Mouse (Mus musculus): ENCODE measurements around the gene Ntrk3. TPM values are rescaled to one million over a fixed set of nuclear protein-coding genes. Genes with fewer than 3 reads are reported as not detected.

Ntrk3 gene
- total RNA-seq, 2 experiments from 2014 or later = 1.6 to 1.9 TPM

DNA sequence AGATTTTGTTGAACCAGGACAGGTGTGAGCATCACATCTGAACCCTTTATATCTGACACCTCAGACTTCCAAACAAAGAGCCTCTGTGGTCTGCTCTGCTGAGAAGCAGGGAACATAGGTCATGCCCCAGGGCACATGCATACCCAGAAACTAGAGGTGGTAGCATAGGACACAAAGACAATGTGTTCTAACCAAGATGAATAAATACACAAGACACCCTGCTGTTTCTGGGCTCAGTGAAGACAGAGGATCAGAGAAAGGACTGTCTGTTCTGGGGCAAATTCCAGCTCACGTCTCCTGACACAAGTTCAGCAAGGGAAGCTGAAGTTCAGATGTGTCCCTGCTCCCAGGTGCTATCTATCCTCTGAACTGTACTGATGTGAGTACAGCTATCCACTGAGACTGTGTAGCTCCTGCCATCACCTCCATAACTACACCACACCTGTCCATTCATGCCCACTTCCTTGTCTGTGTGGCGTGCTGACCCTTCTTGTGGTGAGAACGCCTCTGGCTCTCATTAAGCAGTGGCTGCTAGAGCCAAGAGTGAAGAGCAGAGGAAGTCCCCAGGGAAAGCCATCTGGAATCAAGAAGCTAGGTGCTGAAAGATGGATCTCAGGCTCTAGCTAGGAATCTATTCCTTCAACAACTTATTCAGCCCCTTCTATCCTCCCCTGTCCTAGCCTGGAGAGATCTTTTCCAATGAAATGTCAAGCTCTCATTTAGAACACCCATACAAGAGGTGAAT, 468.1 kb downstream of the Ntrk3 start:
- no peak for DNase-seq (ENCODE audit: low spot score)
- intact Hi-C loops (cut with DNase I) = no loop called here

- intact Hi-C loops (cut with DNase I) = no loop called here
- DNase-seq (ENCODE audit: low spot score) = no peak
Measured at GRCm38 (mm10) chr7:78267461-78268007, 470.3 kb downstream of the Ntrk3 start.

DNA sequence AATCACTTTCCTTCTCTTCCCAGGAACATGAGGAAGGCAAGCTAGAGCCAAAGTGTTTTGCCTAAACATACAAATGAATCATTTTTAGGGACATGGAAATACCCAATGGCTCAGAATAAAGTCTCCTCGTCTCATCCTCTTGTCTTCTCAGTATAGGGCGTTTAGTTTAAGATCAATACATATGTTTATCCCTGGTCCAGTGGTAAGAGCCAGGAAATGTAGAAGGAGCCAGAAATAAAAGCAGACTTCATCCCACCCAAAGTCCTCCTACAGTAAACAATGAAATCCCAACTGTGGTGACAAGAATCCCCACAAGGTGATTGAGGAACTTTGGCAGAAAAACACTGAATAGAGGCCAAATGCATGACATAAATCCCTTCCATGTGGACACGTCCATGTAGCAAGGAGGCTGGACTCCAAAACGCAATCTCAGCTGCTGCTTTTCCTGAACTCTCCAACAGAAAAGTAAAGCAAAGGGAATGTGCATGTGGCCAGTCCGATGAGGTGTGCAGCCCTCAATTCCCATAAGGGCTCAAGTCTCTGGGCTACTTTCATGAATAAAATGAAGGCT, 473.3 kb downstream of the Ntrk3 start:
- no peak for DNase-seq (ENCODE audit: low spot score)
- intact Hi-C loops (cut with DNase I) = no loop called here

DNA sequence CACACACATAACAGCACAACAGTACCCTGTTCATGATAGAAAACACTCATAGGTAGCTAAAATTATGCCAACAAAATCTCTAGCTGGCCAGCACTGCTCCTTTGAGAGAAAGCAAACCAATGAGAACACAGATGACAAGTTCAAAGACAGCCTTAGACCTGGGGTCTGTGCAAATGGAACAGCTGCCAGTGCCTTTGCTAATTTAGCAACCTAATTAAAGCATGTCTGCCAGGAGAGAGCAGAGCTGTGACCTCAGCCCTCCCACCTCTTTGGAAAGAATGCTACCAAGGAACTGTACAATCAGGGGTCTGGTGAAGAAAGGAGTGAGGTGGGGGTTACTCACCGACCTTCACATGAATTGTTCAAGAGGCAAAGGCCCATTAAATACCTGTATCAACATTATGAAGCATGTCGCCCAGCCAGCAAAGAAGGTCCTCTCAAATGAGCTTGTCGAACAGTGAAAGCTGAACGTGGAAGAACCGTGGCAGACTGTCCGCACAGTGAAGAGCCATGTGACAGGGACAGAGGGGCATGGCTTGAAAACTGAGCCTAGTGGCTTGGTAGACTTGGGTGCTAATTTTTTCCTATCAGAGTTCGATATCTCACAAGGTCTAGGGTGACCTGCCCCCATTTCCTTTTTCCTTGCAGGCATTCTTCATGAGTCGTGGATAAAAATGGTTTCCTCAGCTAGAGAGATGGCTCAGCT, 476.2 kb downstream of the Ntrk3 start:
- intact Hi-C loops (cut with DNase I) = no loop called here
- no peak for DNase-seq (ENCODE audit: low spot score)

GRCm38 (mm10) chr7:78258151-78258550, 479.7 kb downstream of the Ntrk3 start:
- intact Hi-C loops (cut with DNase I) = no loop called here
- no peak for DNase-seq (ENCODE audit: low spot score)

DNA sequence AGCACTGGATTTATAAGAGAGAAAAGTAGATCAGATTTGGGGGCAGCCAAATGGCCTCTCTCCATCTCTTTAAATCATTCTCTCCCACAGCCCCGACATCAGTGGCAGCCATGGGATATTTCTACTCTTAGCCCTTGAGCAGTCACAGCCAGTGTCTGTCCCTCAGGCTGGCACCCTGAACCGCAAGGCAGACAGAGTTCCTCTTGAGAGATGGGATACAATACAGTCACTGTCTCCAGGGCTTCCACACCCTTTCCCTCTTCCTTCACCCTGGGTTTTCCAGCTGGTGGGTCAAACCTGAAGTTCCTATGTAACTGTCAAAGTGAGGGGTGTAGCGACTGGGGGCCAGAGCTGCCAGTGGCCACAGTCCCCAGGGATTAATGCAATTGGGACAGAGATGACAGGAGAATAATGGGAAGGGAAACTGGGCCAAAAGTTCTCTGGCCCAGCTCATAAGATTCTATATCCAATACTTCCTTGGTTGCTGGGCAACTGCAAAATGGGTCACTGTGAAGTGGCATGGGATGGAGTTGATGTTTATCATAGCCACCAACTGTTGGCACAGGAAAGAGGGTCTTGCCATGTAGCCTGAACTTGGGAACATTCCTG, 483.9 kb downstream of the Ntrk3 start:
- intact Hi-C loops (cut with DNase I) = no loop called here
- DNase-seq (ENCODE audit: low spot score) = no peak

- intact Hi-C loops (cut with DNase I) = no loop called here
- DNase-seq (ENCODE audit: low spot score) = no peak
Measured at GRCm38 (mm10) chr7:78248119-78248642, 489.6 kb downstream of the Ntrk3 start.

DNA sequence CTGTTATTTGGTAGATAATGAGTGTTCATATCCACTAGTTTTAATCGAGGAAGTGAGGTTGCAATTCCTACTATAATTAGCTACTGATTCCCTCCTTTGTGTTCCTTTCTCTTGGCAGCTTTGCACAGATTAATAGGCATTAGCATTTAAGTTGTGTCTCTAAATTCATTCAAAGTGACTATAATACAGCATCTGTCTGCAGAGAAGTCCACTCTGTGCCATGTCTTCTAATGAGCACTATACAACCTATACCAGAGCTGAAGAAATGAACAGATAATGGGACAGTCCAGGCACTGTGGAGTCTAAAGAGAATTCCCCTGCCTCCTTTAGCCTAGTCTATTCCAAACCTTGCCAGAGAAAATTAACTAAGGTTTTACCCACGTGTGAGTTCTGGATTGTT, 498.8 kb downstream of the Ntrk3 start:
- intact Hi-C loops (cut with DNase I) = no loop called here
- no peak for DNase-seq (ENCODE audit: low spot score)

GRCm38 (mm10) chr7:78221668-78222067, 516.1 kb downstream of the Ntrk3 start:
- DNase-seq (ENCODE audit: low spot score) = no peak
- intact Hi-C loops (cut with DNase I) = no loop called here

GRCm38 (mm10) chr7:78220949-78221348, 516.9 kb downstream of the Ntrk3 start:
- intact Hi-C loops (cut with DNase I) = no loop called here
- no peak for DNase-seq (ENCODE audit: low spot score)

DNA sequence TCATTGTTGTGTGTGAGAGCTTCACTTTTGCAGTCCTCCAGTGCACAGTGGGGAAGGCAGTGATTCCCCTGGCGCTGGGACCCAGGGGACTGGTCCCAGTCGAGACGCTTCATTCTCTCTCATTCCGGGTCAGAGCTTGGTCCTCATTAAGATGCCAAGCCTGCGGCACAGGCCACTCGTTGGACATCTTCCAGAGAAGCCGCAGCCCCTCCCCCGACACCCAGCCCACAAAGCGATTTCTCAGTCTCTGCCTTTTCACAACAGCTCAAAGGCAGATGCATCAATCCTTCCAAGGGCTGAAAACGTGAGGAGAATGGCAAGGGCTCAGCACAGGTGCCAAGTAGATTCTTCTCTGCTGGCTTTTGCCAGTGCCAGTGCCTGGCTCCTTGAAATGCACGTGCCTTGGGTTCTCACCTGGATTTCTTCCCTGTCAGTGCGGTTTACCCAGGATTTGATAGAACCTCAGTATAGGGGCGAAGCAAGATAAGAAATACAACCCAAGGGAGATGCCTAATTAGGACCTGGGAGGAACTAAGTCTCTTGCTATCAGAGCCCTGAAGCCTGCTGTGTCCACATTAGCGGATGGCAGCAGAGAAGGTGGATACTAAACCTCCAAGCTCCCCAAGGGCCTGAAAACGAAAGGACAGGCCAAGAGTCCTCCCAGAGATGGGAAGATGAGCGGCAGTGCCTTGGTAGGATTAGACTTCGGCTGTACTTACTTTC, 546.7 kb downstream of the Ntrk3 start:
- intact Hi-C loops (cut with DNase I) = no loop called here

GRCm38 (mm10) chr7:78185578-78185977, 552.2 kb downstream of the Ntrk3 start:
- intact Hi-C loops (cut with DNase I) = no loop called here
- no peak for DNase-seq (ENCODE audit: low spot score)

More for the DNA sequence above, 546.7 kb downstream of the Ntrk3 start:
- DNase-seq (ENCODE audit: low spot score) = no peak

GRCm38 (mm10) chr7:78183396-78183795, 554.4 kb downstream of the Ntrk3 start:
- no peak for DNase-seq (ENCODE audit: low spot score)
- intact Hi-C loops (cut with DNase I) = no loop called here

DNA sequence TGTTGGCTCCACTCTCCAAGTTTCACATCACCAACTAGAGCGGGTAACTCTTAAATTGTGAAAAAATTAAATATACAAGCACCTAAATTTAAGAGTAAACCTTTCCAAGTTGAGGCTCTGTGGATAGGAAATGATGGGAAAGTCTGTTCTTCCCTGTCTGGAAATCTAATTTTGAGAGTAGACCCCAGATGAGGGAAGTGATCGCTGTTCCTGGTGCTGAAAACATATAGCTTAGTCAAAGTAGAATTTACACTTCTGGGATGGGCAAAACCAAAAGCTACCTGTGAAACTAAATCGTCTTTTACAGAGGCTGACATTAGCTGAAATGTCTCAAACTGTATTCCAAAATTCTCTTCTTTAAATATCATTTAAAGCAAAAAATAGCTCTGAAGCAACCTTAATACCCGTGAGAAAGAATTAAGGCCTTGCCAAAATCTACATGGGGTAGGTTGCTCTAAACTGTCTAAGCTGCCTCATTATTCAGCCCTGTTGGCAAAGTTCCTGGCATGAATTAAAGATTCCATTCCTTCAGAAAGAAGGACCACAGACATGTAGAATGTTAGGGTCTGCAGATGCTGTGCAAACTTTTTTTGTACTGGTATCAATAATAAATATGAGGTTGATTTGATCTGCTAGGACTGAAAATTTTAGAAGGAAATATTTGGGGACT, 557.7 kb downstream of the Ntrk3 start:
- DNase-seq (ENCODE audit: low spot score) = no peak
- intact Hi-C loops (cut with DNase I) = no loop called here

- DNase-seq (ENCODE audit: low spot score) = no peak
- intact Hi-C loops (cut with DNase I) = no loop called here
Measured at GRCm38 (mm10) chr7:78172267-78172955, 565.4 kb downstream of the Ntrk3 start.

DNA sequence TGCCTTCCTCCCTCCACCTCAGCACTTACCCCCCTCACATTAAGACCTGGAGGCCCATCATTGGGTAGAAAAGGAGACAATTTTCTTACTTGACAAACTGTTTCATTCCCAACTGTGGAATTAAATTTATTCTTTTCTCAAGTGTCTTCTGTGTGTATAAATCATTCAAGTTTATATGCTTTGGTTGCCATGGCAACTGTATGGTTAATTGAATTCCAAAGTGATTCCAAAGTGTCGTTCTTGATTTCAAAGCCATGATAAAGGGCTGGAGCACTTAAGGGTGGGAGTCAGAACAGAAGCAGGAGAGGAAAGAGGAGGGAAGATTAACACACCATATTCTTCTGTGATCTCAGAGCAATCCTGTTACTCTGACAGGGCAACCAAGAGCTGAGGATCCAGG, 572.3 kb downstream of the Ntrk3 start:
- no peak for DNase-seq (ENCODE audit: low spot score)

GRCm38 (mm10) chr7:78157946-78158345, 579.9 kb downstream of the Ntrk3 start:
- intact Hi-C loops (cut with DNase I) = no loop called here
- DNase-seq (ENCODE audit: low spot score) = no peak

More for the DNA sequence above, 572.3 kb downstream of the Ntrk3 start:
- intact Hi-C loops (cut with DNase I) = no loop called here

DNA sequence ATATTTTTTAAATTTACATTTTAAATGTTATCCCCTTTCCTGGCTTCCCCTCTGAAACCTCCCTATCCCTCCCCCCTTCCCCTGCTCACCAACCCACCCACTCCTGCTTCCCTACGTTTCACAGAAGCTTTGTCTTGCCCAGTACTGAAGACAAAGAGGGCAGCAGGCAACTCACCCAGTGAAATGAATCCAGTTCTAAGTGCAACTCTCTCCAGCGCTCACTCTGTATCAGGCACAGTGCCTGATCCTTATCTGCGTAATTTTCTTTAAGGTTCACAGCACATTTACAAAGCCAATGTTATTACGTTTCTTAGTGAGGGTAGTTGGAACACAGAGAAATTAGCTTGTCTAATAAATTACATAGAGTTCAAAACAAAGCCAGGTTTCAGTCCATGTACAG, 592.6 kb downstream of the Ntrk3 start:
- intact Hi-C loops (cut with DNase I) = no loop called here
- DNase-seq (ENCODE audit: low spot score) = no peak

DNA sequence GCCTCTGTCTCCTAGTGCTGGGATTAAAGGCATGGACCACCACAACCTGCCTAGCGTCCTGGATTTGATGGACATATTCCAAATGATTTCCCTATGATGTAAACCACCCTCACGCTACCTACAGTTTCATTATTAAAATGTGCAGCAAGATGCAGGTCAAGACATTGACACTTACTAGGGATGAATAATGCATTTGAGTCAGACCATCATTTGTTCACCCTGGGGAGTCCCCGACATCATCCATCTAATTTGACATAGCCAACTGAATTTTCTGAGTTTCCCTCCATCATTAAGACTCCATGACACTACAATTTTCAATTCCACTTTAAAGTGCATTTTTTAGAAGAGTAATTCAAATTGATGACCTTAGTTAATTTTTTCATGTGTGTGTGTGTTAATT, 593.0 kb downstream of the Ntrk3 start:
- intact Hi-C loops (cut with DNase I) = no loop called here
- DNase-seq (ENCODE audit: low spot score) = no peak
